Mouse (Mus musculus): ENCODE results near the gene Trpc4ap.

GRCm38 (mm10) chr2:155696851-155697250 lies 4.7 kb upstream of the Trpc4ap start:
- no peak for TF ChIP-seq POLR2A (IDR thresholded peaks at IDR 0.05; ENCODE audit: insufficient read depth, low read length)
- TF ChIP-seq EP300 (IDR thresholded peaks at IDR 0.05; ENCODE audit: insufficient read depth, low read depth, low read length) = no peak

Data from ES-Bruce4 (cell line).